Mouse (Mus musculus): ENCODE data around the gene Psen2.

- TF ChIP-seq GATA1 (IDR thresholded peaks at IDR 0.05; ENCODE audit: low read length) (no peak), TAL1 (IDR thresholded peaks at IDR 0.05; ENCODE audit: low read length) (no peak)
Measured at GRCm38 (mm10) chr1:180181966-180182319, 81.3 kb downstream of the Psen2 start.

All from erythroblast, embryonic 14.5 days (primary cell).